Mouse (Mus musculus) B cell, adult 2 months (primary cell): ENCODE measurements around the gene Baz1b.

ENCODE experiments used
- DNase-seq, 2 experiments: peaks; one replicate each; pipeline ENCODE4 v3.0.0; 2022

Baz1b gene

DNA sequence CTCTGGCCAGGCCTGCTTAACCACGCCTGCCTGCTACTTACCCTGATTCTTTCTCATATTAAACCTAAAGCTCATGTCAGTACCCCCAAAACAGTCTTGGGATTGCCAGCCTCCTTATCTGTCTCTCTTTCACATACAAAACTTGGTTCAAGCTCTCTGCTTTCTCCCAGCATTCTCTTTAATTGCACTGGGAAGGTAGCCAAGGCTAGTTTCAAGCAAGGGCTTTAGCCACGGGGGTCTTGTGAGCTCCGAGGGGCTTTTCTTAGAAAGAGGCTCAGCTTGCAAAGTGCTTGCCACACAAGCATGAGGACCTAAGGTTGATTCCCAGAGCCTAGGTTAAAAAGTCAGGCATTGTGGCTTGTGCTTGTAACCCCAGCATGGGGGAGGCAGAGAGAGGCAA lies 98.1 kb downstream of the Baz1b start:
- DNase-seq, result no peak

DNA sequence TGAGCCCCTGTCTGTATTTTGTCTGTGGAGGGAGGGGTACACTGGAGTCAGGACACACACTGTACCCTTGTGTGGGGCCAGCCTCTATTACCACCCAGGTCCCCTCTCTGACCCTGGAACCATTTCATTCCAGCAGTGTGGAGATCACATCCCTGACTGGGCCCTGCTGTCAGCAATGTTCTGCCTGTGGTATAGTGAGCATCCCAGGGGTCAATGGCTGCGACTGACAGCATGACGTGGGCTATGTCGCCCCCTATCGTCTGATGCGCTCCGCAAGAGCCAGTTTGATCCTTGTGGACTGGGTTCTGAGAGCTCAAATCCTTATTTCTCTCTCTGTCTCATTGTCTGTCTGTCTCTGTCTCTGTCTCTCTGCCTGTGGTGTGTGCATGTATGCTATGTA lies 99.1 kb downstream of the Baz1b start:
- peak; percentile 75 to 78 for DNase-seq

DNA sequence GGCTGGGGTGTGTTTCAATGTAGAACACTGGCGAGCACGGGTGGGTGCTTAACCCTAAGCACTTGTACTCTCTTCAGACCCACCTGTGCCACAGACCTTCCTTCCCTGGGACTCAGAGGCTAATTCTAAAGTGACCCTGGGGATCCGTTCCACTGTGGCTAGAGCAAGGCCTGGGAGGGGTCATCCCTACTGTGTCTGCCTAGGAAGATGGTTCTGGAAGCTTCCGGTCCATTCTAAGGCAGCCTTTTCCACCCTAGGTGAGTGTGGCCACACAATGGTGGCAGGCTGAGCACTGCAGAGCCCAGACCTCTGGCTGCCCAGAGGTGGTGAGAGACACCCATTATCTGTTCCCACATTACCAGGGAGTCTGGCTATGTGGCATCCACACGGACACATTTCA lies 99.9 kb downstream of the Baz1b start:
- no peak for DNase-seq

DNA sequence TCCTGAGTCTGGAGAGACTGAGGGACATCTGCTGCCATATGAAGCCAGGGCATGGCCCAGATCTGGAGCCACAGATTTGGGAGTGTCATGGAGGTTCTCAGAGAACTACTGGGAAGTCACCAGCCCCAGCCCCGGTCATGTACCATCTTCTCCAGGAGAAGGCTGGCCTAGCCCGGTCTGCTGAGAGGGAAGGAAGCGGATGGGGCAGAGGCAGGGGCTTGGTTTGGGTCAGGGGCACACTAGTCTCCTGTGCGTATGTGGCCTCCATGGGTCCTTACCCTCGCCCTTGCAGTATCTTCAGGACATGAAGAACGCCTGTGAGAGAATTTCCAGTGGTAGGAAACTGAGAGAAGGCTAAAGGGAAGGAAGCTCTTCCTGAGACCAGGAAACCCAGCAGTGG lies 103.6 kb downstream of the Baz1b start:
- no peak for DNase-seq

DNA sequence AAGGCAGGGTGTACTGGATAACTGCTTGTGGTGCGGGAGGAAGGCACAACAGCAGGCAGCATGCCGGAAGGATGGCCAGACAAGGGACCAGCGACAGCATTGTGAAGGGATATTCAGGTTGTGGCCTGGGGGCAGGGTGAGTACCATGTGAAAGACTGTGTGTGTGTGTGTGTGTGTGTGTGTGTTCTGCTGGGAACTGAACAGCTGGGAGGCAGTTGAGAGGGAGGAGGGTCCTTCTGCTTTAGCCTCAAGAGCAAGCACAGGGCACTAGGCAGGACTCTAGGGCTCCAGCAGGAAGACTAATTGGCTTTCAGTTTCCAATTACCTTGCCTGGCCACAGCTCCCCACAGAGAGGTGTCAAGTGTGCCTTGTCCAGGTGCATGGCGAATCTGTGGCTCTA lies 104.1 kb downstream of the Baz1b start:
- no peak for DNase-seq

DNA sequence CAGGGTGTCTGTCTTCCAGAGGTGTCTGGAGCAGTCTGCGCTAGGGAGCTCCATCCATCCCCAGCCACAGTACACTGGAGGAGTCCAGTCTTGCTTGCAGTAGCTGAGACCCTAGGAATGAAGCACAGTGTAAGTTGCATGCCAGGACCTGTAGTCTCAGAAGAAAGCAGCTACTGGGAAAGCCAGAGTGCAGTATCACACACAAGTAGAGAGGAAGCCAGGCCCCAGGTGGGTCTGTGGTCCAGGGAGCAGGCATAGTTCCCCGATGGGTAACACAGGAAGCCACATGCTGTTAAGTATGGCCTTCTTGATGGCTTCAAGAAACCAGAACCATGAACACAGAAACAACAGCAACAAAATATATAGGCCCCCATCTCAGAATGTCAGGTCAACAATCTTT lies 104.9 kb downstream of the Baz1b start:
- no peak for DNase-seq
